Mouse (Mus musculus): ENCODE results near the gene Scfd1. TPM values are rescaled to one million over a fixed set of nuclear protein-coding genes. Genes with fewer than 3 reads are reported as not detected.

Scfd1 gene
- total and polyA plus RNA-seq, 2 experiments from 2014 or later: 33.8 to 65.8 TPM

- WGBS: 96% methylated on average over 4 of the region's 4 CpGs
- DNase-seq (ENCODE audit: low spot score): no peak
- no peaks in the 10 kb centered on the region for H3K9me3 ChIP-seq (ENCODE audit: low read length)
- no peak overlapping the region for H3K9ac ChIP-seq (replicated peaks; ENCODE audit: low read length, poor library complexity, severe bottlenecking)
- no peak overlapping the region for H3K27ac ChIP-seq (ENCODE audit: low read depth, low read length)
- no peaks in the 10 kb centered on the region for H3K36me3 ChIP-seq (ENCODE audit: insufficient read depth, low read length)
- TF ChIP-seq CTCF (IDR thresholded peaks at IDR 0.05): no peak
- no peaks in the 10 kb centered on the region for H3K4me1 ChIP-seq (ENCODE audit: insufficient read depth, low read length)
- no peak overlapping the region for H3K4me3 ChIP-seq (ENCODE audit: low read depth, low read length)
- H3K4me2 ChIP-seq (ENCODE audit: low read depth, low read length, poor library complexity, severe bottlenecking): no peak overlapping the region
- ATAC-seq (ENCODE audit: low FRiP score): no peak
- no peaks in the 10 kb centered on the region for H3K27me3 ChIP-seq (ENCODE audit: insufficient read depth, low read length)
Measured at GRCm38 (mm10) chr12:51470881-51471280, 93.6 kb downstream of the Scfd1 start.

- TF ChIP-seq CTCF (IDR thresholded peaks at IDR 0.05): no peak
- Histone ChIP-seq H3K4me1 (ENCODE audit: insufficient read depth, low read length) (no peaks in the 10 kb centered on the region), H3K4me2 (ENCODE audit: low read depth, low read length, poor library complexity, severe bottlenecking) (no peak overlapping the region), H3K27me3 (ENCODE audit: insufficient read depth, low read length) (no peaks in the 10 kb centered on the region), H3K9me3 (ENCODE audit: low read length) (no peaks in the 10 kb centered on the region), H3K36me3 (ENCODE audit: insufficient read depth, low read length) (no peaks in the 10 kb centered on the region), H3K27ac (ENCODE audit: low read depth, low read length) (no peak overlapping the region), H3K4me3 (ENCODE audit: low read depth, low read length) (no peak overlapping the region), H3K9ac (replicated peaks; ENCODE audit: low read length, poor library complexity, severe bottlenecking) (no peak overlapping the region)
- WGBS: 92% methylated on average over 2 of the region's 2 CpGs
- DNase-seq (ENCODE audit: low spot score): no peak
- ATAC-seq (ENCODE audit: low FRiP score): no peak
Measured at GRCm38 (mm10) chr12:51481246-51481645, 103.9 kb downstream of the Scfd1 start.

- Histone ChIP-seq H3K27ac (ENCODE audit: low read depth, low read length) (no peak overlapping the region), H3K27me3 (ENCODE audit: insufficient read depth, low read length) (no peaks in the 10 kb centered on the region), H3K4me3 (ENCODE audit: low read depth, low read length) (no peak overlapping the region), H3K4me2 (ENCODE audit: low read depth, low read length, poor library complexity, severe bottlenecking) (no peak overlapping the region), H3K9ac (replicated peaks; ENCODE audit: low read length, poor library complexity, severe bottlenecking) (no peak overlapping the region), H3K9me3 (ENCODE audit: low read length) (no peaks in the 10 kb centered on the region), H3K4me1 (ENCODE audit: insufficient read depth, low read length) (no peaks in the 10 kb centered on the region), H3K36me3 (ENCODE audit: insufficient read depth, low read length) (no peaks in the 10 kb centered on the region)
- no peak for TF ChIP-seq CTCF (IDR thresholded peaks at IDR 0.05)
- ATAC-seq (ENCODE audit: low FRiP score) (no peak), DNase-seq (ENCODE audit: low spot score) (no peak)
- 81% methylated on average over 7 of the region's 7 CpGs for WGBS
Measured at GRCm38 (mm10) chr12:51492040-51492439, 114.7 kb downstream of the Scfd1 start.

- no peak for TF ChIP-seq CTCF (IDR thresholded peaks at IDR 0.05)
- ATAC-seq (ENCODE audit: low FRiP score): no peak
- Histone ChIP-seq H3K36me3 (ENCODE audit: insufficient read depth, low read length) (no peaks in the 10 kb centered on the region), H3K4me1 (ENCODE audit: insufficient read depth, low read length) (no peaks in the 10 kb centered on the region), H3K4me2 (ENCODE audit: low read depth, low read length, poor library complexity, severe bottlenecking) (no peak overlapping the region), H3K9ac (replicated peaks; ENCODE audit: low read length, poor library complexity, severe bottlenecking) (no peak overlapping the region), H3K27ac (ENCODE audit: low read depth, low read length) (no peak overlapping the region), H3K27me3 (ENCODE audit: insufficient read depth, low read length) (no peaks in the 10 kb centered on the region), H3K4me3 (ENCODE audit: low read depth, low read length) (no peak overlapping the region), H3K9me3 (ENCODE audit: low read length) (no peaks in the 10 kb centered on the region)
- no peak for DNase-seq (ENCODE audit: low spot score)
- WGBS: 89% methylated on average over 11 of the region's 11 CpGs
Measured at GRCm38 (mm10) chr12:51493476-51493875, 116.2 kb downstream of the Scfd1 start.

- H3K27me3 ChIP-seq (ENCODE audit: insufficient read depth, low read length): no peaks in the 10 kb centered on the region
- H3K4me2 ChIP-seq (ENCODE audit: low read depth, low read length, poor library complexity, severe bottlenecking): no peak overlapping the region
- H3K9me3 ChIP-seq (ENCODE audit: low read length): no peaks in the 10 kb centered on the region
- WGBS: 85% methylated on average over 20 of the region's 20 CpGs
- ATAC-seq (ENCODE audit: low FRiP score): no peak
- H3K4me1 ChIP-seq (ENCODE audit: insufficient read depth, low read length): no peaks in the 10 kb centered on the region
- no peak for DNase-seq (ENCODE audit: low spot score)
- no peak overlapping the region for H3K9ac ChIP-seq (replicated peaks; ENCODE audit: low read length, poor library complexity, severe bottlenecking)
- no peak overlapping the region for H3K27ac ChIP-seq (ENCODE audit: low read depth, low read length)
- no peak for TF ChIP-seq CTCF (IDR thresholded peaks at IDR 0.05)
- no peak overlapping the region for H3K4me3 ChIP-seq (ENCODE audit: low read depth, low read length)
- no peaks in the 10 kb centered on the region for H3K36me3 ChIP-seq (ENCODE audit: insufficient read depth, low read length)
Measured at GRCm38 (mm10) chr12:51494641-51495040, 117.3 kb downstream of the Scfd1 start.

Other genes starting within 250 kb of the Scfd1 start
- gene G2e3, start 29.4 kb upstream of the Scfd1 start, total RNA-seq (2014; rRNA removed): 10.1 and 16.8 TPM in 2 replicates
- gene G2e3, start 29.4 kb upstream of the Scfd1 start, polyA plus RNA-seq (2015; fragmentation: Nextera tagmentation; extraction: Ambion mirVana): 7.8 and 8.2 TPM in 2 replicates
- 24.9 and 31.6 TPM in 2 replicates for gene Coch, start 215.8 kb downstream of the Scfd1 start, total RNA-seq (2014; rRNA removed)
- 20.3 and 22.2 TPM in 2 replicates for gene Coch, start 215.8 kb downstream of the Scfd1 start, polyA plus RNA-seq (2015; fragmentation: Nextera tagmentation; extraction: Ambion mirVana)

Data from midbrain, postnatal 0 days (tissue).